Mouse (Mus musculus) embryo, embryonic 10.5 days (tissue): Measurements from ENCODE around the gene C3ar1.

Experiments used
- DNase-seq: peaks from one replicate; pipeline ENCODE4 v3.0.0-alpha.2; 2015; ENCODE audit warnings: low spot score

Gene C3ar1

DNA sequence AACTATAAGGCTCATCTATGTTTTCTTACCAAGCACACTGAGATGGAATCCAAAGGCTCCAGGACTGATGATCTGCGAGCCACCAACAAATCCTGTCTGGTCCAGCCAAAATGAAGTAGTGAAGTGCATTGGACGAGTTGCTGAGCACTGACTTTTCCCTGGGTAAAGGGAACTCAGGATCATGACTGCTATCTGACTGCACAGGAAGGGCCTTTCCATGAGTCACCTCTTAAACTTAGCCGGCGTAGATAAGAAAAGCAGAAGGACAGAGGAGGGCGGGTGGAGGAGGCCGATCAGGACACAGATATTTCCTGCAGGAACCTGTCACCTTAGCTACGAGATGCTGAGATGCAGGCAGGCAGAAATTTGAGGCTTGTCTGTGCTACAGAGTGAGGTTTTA lies at the start of gene C3ar1:
Gene C3ar1 (minus strand): TSS at position 207 of the 400 bp plus-strand sequence.
- DNase-seq = no peak

DNA sequence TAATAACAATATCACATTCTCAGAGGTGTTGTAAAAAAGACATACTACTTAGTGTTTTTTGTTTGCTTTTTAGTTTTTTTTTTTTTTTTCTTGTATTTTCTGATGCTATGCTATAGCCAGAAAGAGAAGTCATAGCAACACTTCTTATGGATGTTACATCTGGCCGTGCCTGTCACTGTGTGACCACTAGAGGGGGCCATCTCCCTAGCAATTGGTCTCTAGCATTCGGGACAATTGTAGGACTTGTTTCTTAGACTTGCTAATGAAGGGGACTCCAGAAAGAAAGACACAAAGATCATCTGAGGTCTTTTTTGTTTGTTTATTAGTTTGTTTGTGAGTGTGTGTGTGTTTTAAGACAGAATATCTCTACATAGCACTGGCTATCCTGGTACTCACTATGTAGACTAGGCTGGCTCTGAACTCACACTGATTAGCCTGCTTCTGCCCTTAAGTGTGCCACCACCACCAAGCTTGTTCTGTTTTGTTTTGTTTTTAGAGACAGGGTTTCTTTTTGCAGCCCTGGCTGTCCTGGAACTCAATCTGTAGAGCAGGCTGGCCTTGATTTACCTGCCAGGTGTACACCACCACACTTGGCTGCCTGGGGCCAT lies 36.6 kb upstream of the C3ar1 start:
- DNase-seq = peak; percentile 82

GRCm38 (mm10) chr6:122889599-122889998 lies 33.6 kb upstream of the C3ar1 start:
- no peak for DNase-seq

DNA sequence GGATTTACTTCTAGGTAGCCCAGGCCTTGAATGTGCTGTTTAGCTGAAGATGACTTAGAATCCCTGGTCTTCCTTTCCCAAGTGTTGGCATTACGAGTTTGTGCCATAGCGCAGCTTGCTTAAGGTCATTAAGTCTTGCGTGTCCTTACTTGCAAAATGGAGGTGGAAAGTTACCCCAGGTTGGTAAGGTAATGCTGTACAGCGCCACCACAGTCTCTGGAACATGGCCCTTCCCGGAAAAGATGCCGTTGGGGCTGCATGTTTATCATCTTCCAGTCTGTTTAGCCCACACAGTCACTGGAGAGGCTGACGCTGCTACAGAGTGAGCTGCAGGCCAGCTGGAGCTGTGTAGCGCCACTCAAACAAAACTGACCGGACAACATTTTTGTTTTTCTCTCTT lies 27.6 kb upstream of the C3ar1 start:
- DNase-seq = no peak

GRCm38 (mm10) chr6:122881287-122881686 lies 25.3 kb upstream of the C3ar1 start:
- no peak for DNase-seq

GRCm38 (mm10) chr6:122879781-122880505 lies 24.0 kb upstream of the C3ar1 start:
- DNase-seq = no peak

DNA sequence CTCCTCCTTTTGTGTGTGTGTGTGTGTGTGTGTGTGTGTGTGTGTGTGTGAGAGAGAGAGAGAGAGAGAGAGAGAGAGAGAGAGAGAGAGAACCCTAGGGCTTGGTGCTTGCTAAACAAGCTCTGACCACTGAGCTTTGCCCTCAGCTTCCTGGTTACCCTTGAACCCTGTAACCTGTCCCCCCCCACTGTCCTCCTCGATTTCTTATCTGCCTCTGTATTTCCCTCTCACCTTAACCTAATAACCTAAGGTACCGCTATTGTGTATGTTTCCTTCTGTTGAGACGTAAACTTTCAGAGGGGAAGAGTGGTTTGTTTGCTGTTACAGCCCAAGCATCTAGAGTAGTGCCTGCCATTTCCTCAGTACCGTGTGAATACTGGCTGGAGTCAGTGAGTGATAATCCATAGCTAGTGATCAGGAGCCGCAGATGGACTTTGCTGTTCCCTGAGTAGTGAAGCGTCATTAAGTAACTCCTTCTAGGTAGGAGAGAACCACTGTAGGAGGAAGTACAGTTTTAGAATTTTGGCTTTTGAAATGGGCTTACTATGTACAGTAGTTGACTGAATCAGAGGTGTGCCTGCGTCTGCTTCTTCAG lies 23.3 kb upstream of the C3ar1 start:
- no peak for DNase-seq

- peak; percentile 49 for DNase-seq
These were observed 18.9 kb upstream of the C3ar1 start for GRCm38 (mm10) chr6:122874720-122875389.

DNA sequence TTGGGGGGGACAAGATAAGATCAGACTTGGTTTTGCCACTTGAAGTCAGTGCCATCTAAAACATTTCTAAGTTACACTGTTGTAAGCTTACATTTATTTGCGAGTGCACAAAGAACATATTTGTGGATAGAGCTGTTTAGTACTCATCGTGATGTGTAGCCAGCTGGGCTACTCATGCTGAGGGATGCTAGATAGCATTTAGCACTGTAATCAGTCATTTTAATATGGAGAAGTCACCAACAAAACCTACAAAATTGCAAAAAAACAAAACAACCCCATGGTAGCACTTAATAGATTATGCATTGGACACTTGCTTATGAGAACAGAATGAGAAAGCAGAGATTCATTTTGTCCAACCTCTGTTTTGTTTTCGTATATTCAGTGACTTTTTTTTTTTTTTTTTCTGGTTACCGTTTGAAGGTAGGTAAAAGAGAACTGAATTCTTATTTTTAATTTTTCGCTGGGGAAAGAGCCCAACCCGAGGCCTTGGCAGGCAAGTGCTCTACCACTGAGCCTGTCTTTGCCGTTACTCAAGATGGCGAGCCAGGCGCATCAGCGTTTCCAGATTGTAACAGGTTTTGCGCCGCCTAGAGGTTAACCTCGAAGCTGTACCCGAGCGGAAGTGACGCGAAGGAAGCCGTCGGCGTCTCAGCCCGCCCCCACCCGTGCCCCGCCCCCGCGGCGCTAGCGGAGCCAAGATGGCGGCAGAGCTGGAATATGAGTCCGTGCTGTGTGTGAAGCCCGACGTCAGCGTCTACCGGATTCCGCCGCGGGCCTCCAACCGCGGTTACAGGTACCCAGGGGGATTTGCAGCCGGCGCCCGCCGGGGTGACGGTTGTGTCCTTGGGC lies 18.1 kb upstream of the C3ar1 start, which contains the start of gene Necap1:
Gene Necap1 (plus strand): TSS at position 604 of the 849 bp plus-strand sequence.
- DNase-seq = peak; percentile 99

- DNase-seq = no peak
These were observed 16.8 kb upstream of the C3ar1 start for GRCm38 (mm10) chr6:122872800-122873199.

DNA sequence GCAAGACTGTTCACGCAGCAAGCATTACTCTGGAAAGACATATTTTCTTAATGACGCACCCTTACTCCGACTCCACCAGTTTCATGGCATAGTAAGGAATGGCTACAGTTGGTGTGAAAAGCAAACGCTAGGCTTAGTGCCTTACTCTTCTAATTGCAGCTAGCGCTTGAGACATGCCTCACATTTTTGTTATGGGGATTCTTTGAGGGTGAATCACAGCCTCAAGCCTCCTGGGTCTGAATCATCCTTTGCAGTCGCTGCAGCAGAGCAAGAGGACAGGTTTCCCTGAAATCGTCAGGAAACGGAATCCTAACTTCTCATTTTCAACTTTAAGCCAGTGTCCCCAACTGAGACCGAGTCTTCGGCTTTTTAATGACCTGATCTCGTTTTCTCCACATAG lies 13.9 kb upstream of the C3ar1 start:
- no peak for DNase-seq

- no peak for DNase-seq
These were observed 12.0 kb upstream of the C3ar1 start for GRCm38 (mm10) chr6:122867914-122868313.

GRCm38 (mm10) chr6:122862871-122863270 lies 6.9 kb upstream of the C3ar1 start:
- no peak for DNase-seq

- DNase-seq = no peak
These were observed 6.5 kb upstream of the C3ar1 start for GRCm38 (mm10) chr6:122862434-122862833.

- DNase-seq = no peak
These were observed 1.4 kb downstream of the C3ar1 start for GRCm38 (mm10) chr6:122854552-122854951.

- DNase-seq = no peak
These were observed 3.3 kb downstream of the C3ar1 start for GRCm38 (mm10) chr6:122852696-122853095.

DNA sequence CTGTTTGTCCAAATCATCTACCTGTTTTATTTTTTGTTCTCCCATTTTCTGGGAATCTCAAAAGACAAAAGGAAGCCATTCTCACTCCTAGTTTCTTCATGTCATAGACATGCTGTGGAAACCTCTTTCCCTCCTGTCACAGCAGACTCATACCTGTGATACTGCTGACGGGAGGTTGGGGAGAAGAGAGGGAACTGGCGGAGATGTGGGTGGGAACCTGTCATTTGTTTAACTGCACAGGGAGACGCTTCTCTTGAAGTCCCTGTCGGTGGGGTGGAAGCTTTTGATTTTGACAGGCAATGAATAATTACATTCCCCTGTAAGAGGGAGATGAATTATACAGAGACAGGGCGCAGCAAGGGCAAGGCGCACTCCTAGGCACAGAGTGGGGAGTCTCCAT lies 12.2 kb downstream of the C3ar1 start:
- DNase-seq = no peak

DNA sequence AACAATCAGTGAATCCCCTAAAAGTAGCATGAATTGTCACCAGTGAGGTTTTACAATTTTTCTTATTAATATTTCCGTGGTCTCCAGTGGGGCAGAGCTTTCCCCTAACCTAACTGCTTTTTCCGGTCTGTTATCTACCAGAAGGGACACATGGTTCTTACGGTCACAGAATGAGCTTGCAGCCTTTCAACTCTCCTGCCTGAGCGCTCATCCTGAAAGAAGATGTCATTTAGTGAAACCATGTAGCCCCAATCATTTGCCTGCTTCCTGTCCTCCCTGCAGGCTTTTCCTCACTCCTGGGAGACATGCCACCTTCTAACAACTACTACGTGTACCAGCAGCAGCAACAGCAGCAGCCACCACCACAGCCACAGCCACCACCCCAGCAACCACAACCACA lies 18.4 kb downstream of the C3ar1 start:
- no peak for DNase-seq

DNA sequence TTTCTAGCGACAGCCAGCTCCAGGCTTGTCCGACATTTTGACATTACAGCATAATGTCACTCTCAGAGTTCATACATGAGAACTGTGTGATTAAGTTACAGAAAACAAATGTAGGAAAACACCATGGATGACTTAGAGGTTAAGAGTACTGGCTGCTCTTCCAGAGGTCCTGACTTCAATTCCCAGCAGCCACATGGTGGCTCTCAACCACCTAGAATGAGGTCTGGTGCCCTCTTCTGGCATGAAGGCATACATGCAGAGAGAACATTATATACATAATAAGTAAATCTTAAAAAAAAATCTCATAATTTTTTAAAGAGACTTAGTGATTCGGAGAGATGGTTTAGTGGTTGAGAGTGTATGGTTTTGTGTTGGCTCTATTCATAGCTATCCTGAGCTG lies 19.0 kb downstream of the C3ar1 start:
- DNase-seq = no peak

- peak; percentile 55 for DNase-seq
These were observed 21.6 kb downstream of the C3ar1 start for GRCm38 (mm10) chr6:122834365-122834764.

DNA sequence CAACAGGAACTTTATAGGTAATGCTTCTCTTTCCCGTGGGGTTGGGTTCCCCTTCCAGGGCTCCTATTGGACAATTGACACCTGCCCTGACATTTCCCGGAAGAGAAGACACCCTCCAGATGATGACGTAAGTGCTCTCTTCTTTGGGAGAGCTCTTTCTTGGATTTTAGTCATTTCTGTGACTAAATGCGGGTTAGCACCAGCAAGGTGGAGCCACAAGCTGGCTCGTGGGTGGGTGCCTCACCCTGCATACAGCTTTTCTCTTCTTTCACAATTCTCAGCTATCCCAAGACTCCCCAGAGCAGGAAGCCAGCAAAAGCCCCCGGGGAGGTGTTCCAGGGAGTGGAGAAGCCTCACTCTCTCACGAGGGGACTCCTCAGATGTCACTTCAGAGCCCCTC lies 23.1 kb downstream of the C3ar1 start:
- DNase-seq = no peak

DNA sequence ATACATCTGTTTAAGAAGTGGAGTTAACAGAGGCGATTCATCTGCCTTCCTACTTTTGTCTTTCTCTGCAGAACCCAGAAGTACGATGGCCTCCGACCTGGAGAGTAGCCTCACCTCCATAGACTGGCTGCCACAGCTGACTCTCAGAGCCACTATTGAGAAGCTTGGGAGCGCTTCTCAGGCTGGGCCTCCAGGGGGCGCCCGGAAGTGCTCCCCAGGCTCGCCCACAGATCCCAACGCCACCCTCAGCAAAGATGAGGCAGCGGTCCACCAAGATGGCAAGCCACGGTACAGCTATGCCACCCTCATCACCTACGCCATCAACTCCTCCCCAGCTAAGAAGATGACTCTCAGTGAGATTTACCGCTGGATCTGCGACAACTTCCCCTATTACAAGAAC lies 27.9 kb downstream of the C3ar1 start:
- DNase-seq = peak; percentile 51
